In the genomic region with DNA sequence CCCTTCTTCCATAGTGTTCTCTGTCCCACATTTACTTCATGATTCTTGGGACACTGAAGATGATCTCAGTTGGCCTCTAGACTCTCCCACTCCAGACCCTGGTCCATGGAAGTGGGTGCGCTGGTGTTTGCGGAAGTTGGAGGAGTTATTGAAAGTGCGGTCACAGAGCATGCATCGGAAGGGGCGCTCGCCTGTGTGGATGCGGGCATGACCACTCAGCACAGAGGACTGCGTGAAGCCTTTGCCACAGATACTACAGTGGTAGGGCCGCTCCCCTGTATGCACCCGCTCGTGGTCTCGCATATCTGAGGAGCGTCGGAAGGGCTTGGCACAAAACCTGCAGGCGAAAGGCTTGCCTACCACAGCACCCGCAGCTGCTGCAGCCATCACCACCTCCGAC, we compare ENCODE assay signal across 30 mouse cellular contexts. TPM values are rescaled to one million over a fixed set of nuclear protein-coding genes. Genes with fewer than 3 reads are reported as not detected.
"Had no signal": no experiment of that assay in that cellular context is flagged by ENCODE, and none has a peak within 500 bp of the region (broad histone marks: within the 10 kb centered on the region; RNA-seq: fewer than 3 reads in every experiment).

No protein-coding gene starts in this region.

- H3K4me1 ChIP-seq: intestine, embryonic 15.5 days had no signal

- H3K4me2 ChIP-seq: heart, embryonic 11.5 days; hindbrain, embryonic 12.5 days; hindbrain, embryonic 14.5 days; intestine, embryonic 15.5 days; limb, embryonic 12.5 days; liver, embryonic 11.5 days; liver, embryonic 13.5 days had no signal

- ATAC-seq: hindbrain, embryonic 16.5 days; inflammation-experienced regulatory T-cells, adult 6 months; intestine, embryonic 15.5 days; intestine, postnatal 0 days had no signal

- H3K27ac ChIP-seq: gastrocnemius, adult 2 months; heart, adult 2 months; hindbrain, embryonic 10.5 days; hindbrain, embryonic 12.5 days; hindbrain, embryonic 14.5 days; intestine, embryonic 15.5 days; layer of hippocampus, adult 2 months; left cerebral cortex, adult 2 months; limb, embryonic 10.5 days; limb, embryonic 12.5 days; liver, embryonic 13.5 days had no signal

- H3K27me3 ChIP-seq: hindbrain, embryonic 12.5 days; intestine, embryonic 15.5 days; limb, embryonic 12.5 days; liver, embryonic 13.5 days had no signal

- DNase-seq: gastrocnemius, adult 2 months; gastrocnemius, postnatal 10 days; gastrocnemius, postnatal 25 days; heart, adult 2 months; heart, postnatal 10 days; heart, postnatal 4 days; kidney, adult 18-20 months; kidney, adult 8-10 months; kidney, postnatal 10 days; kidney, postnatal 25 days; kidney, postnatal 4 days; liver; liver, embryonic 13.5 days had no signal

- H3K4me3 ChIP-seq: gastrocnemius, adult 2 months; heart, adult 2 months; hindbrain, embryonic 10.5 days; hindbrain, embryonic 12.5 days; intestine, embryonic 15.5 days; layer of hippocampus, adult 2 months; left cerebral cortex, adult 2 months; limb, embryonic 10.5 days; limb, embryonic 12.5 days; liver, embryonic 13.5 days had no signal

- H3K9ac ChIP-seq: hindbrain, embryonic 12.5 days; hindbrain, embryonic 14.5 days; intestine, embryonic 15.5 days; limb, embryonic 12.5 days; liver, embryonic 13.5 days had no signal

RNA-seq across cellular contexts. Expression of a gene that starts 1.7 kb away (rescaled TPM):
- polyA plus RNA-seq: heart, adult 2 months; heart, embryonic 11.5 days; heart, embryonic 14.5 days; heart, embryonic 16.5 days; hindbrain, embryonic 10.5 days; hindbrain, embryonic 12.5 days; hindbrain, embryonic 14.5 days; hindbrain, embryonic 16.5 days; inflammation-experienced regulatory T-cells, adult 6 months; intestine, embryonic 15.5 days; intestine, postnatal 0 days; kidney, embryonic 14.5 days; limb, embryonic 10.5 days; limb, embryonic 12.5 days; limb, embryonic 14.5 days; liver, embryonic 11.5 days had no signal

RNA-seq across cellular contexts. Expression of a gene that starts 15.3 kb away (rescaled TPM):
- polyA plus RNA-seq: inflammation-experienced regulatory T-cells, adult 6 months had no signal
